Mouse (Mus musculus) urinary bladder, adult 18-20 months (tissue): ENCODE results near the gene B2m.

Experiments used
- DNase-seq, 2 experiments: peaks; one replicate each; pipeline ENCODE4 v3.0.0; 2022; ENCODE audit warnings: low spot score in 2 of 2, mixed read lengths in 2 of 2

B2m gene

GRCm38 (mm10) chr2:122149716-122150115 is 2.2 kb downstream of the B2m start:
- no peak for DNase-seq

GRCm38 (mm10) chr2:122151221-122151620 is 3.7 kb downstream of the B2m start:
- DNase-seq: no peak

GRCm38 (mm10) chr2:122152850-122153249 is 5.4 kb downstream of the B2m start:
- no peak for DNase-seq

GRCm38 (mm10) chr2:122153681-122154365 is 6.3 kb downstream of the B2m start:
- DNase-seq: no peak

GRCm38 (mm10) chr2:122154479-122154878 is 7.0 kb downstream of the B2m start:
- DNase-seq: no peak

- no peak for DNase-seq
Observed at GRCm38 (mm10) chr2:122155292-122155691, 7.8 kb downstream of the B2m start.

GRCm38 (mm10) chr2:122156051-122156700 is 8.7 kb downstream of the B2m start:
- DNase-seq: no peak

GRCm38 (mm10) chr2:122157561-122157960 is 10.1 kb downstream of the B2m start:
- no peak for DNase-seq

- no peak for DNase-seq
Observed at GRCm38 (mm10) chr2:122158362-122158802, 10.9 kb downstream of the B2m start.

- no peak for DNase-seq
Observed at GRCm38 (mm10) chr2:122159667-122160066, 12.2 kb downstream of the B2m start.

GRCm38 (mm10) chr2:122160680-122161079 is 13.2 kb downstream of the B2m start, which contains the start of gene Trim69:
Gene Trim69 (plus strand): TSS chr2:122160700.
- peak; percentile 52 to 62 for DNase-seq

- no peak for DNase-seq
Observed at GRCm38 (mm10) chr2:122161542-122161941, 14.1 kb downstream of the B2m start.

- no peak for DNase-seq
Observed at GRCm38 (mm10) chr2:122162529-122162928, 15.0 kb downstream of the B2m start.

GRCm38 (mm10) chr2:122163430-122164195 is 16.1 kb downstream of the B2m start:
- DNase-seq: no peak

GRCm38 (mm10) chr2:122164293-122164692 is 16.8 kb downstream of the B2m start:
- no peak for DNase-seq

GRCm38 (mm10) chr2:122171292-122171691 is 23.8 kb downstream of the B2m start:
- no peak for DNase-seq

- no peak for DNase-seq
Observed at GRCm38 (mm10) chr2:122172188-122172587, 24.7 kb downstream of the B2m start.

- DNase-seq: no peak
Observed at GRCm38 (mm10) chr2:122180051-122180822, 32.8 kb downstream of the B2m start.

GRCm38 (mm10) chr2:122185086-122185485 is 37.6 kb downstream of the B2m start:
- no peak for DNase-seq

- DNase-seq: no peak
Observed at GRCm38 (mm10) chr2:122186106-122186505, 38.6 kb downstream of the B2m start, which contains the start of the genes Patl2 and Terb2. Gene Patl2 (minus strand): TSS chr2:122186189. Gene Terb2 (plus strand): TSS chr2:122186272.

- no peak for DNase-seq
Observed at GRCm38 (mm10) chr2:122186751-122187150, 39.3 kb downstream of the B2m start.

GRCm38 (mm10) chr2:122191849-122192248 is 44.4 kb downstream of the B2m start:
- DNase-seq: no peak
